Mouse (Mus musculus): Measurements from ENCODE around the gene Anp32a.

DNA sequence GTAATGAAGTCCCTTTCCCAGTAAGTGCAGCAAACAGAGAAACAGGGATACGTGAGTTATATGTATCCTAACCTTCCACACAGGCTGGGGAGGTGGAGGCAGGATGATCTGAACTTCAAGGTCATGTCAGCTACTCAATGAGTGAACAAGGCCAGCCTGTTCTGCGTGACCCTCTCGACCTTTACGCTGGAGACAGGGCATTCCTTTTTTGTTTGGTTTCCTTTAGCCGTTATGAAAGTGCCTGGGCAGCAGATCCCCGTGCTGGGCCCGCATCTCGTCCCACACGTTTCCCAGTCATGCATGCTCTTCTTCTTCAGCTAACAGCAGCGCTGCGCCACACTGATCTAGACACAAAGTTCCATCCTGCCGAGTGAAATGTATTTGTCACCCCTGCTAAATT is 5.7 kb upstream of the Anp32a start:
- TF ChIP-seq CTCF (IDR thresholded peaks at IDR 0.05; ENCODE audit: low read depth, low read length) (no peak), POLR2AphosphoS5 (IDR thresholded peaks at IDR 0.05; ENCODE audit: insufficient replicate concordance, low read depth, low read length) (no peak), GATA2 (IDR thresholded peaks at IDR 0.05; ENCODE audit: borderline replicate concordance, low read depth, low read length) (no peak), TAL1 (conservative IDR thresholded peaks at IDR 0.05; ENCODE audit: low read depth, low read length) (no peak)
